Mouse (Mus musculus): Measurements from ENCODE around the gene Ssr1.

Ssr1 gene

DNA sequence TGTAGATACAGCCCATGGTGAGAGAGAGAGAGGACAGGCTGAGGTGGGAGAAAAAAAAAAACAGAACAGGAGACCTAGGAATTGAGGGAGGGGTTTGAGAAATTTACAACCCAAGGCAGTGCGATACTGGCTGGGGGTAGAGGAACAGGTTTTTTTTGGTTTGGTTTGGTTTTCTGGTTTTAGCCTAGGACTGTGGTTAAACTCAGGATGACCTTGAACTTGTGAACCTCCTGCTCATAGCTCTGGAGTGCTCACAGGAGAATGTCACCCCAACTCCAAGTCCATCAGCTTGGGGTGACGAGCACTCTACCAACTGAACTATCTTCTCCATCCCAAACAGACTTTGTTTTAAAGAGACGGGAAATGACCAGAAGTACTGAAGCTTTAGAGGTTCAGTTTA is 50.6 kb downstream of the Ssr1 start:
- no peak for DNase-seq

GRCm38 (mm10) chr13:37942887-37943331 is 51.1 kb downstream of the Ssr1 start:
- peak; percentile 68 to 84 for DNase-seq

DNA sequence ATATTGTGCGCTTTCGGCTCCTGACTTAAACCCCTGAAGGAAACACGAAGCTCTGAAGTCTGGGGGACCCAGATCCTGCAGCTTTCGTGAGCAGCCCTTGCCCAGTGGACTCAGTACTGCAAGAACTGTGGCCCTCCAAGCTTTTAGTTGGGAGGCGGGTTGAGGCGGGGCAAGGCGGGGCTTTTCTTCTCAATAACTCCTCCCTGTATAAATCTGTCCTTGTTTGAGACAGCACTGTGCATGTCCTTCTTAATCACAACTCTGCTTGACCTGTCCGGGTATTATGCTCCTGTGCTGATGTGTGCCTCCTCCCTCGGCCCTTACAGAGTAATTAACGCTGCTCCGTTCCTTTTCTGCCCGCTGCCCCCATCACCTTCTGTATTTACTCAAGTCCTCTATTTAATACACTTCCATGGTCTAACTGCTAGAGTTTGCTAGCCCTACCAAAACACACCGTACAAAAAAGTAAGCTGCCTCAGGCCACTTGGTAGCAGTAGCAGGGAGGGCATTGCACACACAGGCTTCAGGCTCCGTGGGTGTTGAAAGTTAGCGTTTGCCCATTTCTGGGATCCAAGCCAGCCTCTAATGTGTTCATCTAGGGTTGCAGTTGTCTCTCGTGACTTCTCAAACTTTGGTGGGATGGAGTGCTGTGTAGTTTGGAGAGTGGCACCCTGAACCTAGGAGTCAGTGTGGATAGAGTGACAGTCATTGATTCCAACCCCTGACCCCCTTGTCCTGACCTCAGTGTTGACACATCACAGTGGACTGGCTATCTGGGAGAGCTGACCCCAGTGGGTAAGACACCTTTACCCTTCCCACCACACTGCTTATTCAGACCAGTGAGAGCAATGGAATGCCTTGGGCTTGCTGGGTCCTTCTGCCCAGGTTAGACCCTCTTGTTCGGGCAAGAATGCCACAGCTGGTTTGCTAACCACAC is 51.8 kb downstream of the Ssr1 start:
- DNase-seq = peak; percentile 54 to 73

DNA sequence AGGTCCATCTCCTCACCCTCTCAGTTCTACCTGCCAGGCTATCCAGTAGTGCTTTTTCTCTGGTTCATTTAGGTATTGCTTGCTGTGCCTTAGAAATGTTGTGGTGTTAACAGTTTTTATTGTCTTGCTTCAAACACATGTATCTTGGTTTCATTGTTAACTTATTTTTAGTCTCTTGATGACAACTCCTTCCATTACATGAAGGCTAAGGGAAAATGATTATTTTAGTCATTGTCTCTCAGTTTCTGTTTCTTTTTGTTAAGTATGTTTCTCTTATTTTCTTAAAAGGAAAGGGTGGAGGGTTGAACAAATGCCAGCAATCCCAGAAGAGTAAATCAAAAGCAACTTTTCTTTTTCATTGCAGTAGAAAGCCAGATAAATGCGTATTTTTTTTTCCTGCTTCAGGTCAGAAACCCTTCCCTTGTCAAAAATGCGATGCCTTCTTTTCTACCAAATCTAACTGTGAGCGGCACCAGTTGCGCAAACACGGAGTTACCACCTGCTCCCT is 52.8 kb downstream of the Ssr1 start:
- DNase-seq = no peak

DNA sequence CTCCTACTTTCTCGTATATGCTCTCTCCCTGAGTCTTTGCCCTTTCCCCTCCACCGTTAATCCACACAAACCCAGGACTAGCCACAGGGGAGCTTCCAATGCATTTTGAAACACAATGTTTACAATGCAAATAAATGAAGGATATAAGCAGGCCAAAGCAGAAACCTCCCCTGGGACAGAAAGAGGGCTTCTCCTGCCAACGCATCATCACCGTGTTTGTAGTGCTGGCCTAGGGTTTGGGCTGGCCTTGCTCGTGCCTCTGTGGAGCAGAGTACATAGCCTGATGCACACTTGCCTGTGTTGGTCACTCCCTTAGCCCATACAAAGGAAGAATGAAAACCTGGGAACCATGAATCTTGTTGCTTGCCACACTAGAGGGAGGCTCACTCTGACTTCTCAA is 53.4 kb downstream of the Ssr1 start:
- DNase-seq = no peak

- DNase-seq = peak; percentile 69 to 75
Observed at GRCm38 (mm10) chr13:37940167-37940566, 53.9 kb downstream of the Ssr1 start.

DNA sequence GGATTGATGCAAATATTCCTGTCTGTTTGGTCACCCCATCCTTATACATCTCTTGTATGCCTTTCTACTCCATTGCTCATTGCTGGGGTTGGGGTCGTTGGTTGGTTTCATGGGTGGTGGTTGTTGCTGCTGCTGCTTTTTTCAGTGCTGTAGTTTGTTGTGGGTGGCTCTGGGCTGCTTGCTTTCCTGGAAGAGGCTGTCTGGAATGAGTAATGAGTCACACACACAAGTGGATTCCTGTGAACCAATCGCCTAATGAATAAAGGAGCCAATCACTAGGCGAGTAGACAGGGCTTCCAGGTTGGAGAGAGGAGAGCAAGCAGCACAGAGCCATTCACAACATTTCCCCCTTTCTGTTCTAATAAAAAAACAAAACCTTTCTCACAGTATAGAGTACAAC is 57.7 kb downstream of the Ssr1 start:
- no peak for DNase-seq

GRCm38 (mm10) chr13:37934920-37935319 is 59.1 kb downstream of the Ssr1 start:
- DNase-seq = no peak

DNA sequence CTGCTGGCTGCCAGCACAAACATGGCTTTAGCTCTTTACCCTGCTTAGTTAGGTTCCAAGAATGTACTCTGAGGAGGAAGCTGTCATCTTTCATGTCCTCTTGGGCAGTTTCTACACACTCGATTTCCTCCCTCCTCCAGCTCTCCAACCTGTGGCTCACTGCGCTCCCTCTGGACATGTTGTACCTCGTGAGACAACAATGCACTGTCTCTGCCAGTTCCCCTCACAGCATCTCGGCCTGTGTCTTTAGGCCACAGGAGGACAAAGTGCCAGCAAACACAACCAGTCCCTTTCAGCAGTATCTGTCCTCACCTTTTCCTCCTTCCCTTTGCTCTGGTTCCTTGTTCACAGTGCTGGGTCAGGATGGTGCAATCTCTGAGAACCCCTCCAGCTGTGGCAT is 59.9 kb downstream of the Ssr1 start:
- DNase-seq = no peak

GRCm38 (mm10) chr13:37931210-37931922 is 62.7 kb downstream of the Ssr1 start:
- no peak for DNase-seq

GRCm38 (mm10) chr13:37930621-37931020 is 63.4 kb downstream of the Ssr1 start:
- no peak for DNase-seq

- no peak for DNase-seq
Observed at GRCm38 (mm10) chr13:37930091-37930490, 63.9 kb downstream of the Ssr1 start.

DNA sequence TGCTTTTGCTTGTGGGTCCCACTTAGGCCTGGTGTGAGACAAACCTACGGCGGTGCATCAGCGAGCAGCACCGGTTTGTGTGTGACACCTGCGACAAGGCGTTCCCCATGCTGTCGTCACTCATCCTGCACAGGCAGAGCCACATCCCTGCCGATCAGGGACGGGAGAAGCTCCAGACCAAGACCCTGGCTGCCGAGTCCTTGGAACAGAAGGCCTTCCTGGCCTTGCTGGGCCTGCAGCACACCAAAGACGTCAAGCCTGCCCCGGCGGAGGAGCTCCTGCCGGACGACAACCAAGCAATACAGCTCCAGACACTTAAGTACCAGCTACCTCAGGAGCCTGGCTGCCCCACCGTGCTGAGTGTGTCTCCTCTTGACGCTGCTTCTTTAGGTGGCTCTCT is 64.5 kb downstream of the Ssr1 start:
- DNase-seq = no peak

DNA sequence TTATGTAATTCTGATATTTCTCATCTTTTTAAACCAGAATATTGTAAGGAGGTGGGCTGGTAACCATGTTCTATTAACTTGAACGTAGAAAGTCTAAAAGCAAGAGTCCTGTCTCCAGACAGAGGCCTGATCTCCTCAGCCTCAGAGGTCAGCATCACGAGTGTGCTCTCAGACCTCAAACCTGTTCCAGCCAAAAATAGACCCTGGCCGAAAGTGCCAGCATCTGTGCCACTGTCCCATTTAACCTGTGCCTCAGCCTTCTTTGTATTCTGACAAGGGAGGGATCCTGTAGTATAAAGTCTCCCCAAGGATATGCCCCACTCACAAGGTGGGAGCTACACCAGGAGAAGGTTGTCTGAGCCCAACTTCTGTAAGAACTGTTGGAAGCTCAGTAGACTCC is 67.6 kb downstream of the Ssr1 start:
- DNase-seq = no peak

DNA sequence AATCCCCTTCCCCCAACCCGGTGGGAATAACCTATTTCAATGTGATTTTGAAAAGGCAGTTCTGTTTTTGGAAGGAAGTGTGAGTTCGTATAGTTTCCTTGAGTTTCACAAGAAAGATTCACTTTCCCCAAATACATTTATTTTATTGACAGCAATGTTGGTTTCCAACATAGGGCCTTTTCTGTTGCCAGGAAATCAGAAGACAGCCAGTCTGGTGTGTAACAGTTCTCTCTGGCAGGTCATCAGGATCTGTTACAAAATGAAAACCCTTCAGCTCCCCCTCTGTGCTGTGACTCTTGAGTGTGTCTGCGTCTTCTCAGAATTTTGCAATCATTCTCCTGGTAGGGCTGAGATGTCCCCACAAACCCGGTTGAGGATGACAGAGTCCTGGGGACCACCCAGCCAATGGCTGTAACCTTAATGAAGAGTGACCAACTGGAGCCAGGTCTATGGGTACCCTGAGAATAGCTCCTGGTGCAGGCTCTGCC is 69.5 kb downstream of the Ssr1 start:
- no peak for DNase-seq

DNA sequence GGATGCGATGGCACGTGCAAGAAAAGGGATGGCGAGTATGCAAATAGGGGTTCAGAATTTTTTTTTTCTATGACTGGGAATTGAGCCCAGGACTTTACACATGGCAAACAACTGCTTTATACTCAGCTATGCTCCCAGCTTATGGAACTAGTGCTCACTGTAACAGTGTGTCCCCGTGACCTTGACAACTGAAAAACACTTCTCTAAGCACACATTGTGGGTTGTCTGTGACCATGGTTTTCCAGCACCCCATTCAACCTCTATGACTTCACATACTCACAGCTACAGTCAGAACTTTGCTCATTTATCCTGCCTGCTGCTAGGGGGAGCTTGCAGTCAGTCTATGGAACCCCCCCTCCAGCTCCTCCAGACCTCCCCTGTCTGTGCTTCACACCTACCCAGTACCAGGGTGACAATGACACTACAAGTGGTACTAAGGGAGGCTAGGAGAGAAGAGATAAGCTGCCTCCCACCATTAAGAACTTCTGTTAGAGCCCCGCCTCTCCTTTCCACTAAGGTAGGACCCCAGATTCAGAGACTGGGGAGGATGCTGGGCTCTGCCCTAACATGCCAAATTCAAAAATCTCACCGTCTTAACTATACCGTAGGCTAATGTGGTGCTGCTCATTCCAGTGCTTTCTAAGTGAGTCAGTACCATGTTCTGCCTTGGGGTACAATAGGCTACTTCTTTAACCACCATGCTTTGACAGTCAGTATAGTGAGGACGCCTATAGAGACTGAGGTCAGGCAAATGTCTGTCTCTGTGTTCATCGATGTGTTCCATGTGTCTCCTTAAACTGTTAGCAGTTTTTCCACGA is 70.2 kb downstream of the Ssr1 start:
- DNase-seq = no peak

DNA sequence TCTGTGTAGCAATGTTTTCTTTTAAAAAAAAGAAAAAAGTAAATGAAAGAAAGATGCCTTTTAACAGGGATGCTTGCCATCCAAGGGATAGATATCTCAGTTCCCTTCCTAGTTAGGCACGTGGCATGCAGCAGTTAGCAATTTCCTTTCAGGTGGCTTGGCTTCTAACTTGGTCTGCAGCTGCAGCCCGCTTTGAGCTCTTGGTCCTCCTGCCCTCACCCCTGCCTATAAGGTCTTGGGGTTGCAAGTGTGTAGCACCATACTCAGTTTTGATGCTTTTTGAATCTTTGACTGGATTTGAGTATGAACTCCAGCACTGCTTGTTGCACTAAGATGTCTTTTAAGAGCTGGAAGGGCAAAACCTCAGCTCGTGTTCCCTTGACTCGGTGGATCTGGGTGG is 70.9 kb downstream of the Ssr1 start:
- no peak for DNase-seq

GRCm38 (mm10) chr13:37920727-37921126 is 73.3 kb downstream of the Ssr1 start:
- DNase-seq = no peak

- DNase-seq = peak; percentile 67 to 87
Observed at GRCm38 (mm10) chr13:37919711-37920277, 74.2 kb downstream of the Ssr1 start.

GRCm38 (mm10) chr13:37918336-37919261 is 75.4 kb downstream of the Ssr1 start:
- peak; percentile 56 to 60 for DNase-seq
